Mouse (Mus musculus): ENCODE measurements around the gene Prrg2.

DNA sequence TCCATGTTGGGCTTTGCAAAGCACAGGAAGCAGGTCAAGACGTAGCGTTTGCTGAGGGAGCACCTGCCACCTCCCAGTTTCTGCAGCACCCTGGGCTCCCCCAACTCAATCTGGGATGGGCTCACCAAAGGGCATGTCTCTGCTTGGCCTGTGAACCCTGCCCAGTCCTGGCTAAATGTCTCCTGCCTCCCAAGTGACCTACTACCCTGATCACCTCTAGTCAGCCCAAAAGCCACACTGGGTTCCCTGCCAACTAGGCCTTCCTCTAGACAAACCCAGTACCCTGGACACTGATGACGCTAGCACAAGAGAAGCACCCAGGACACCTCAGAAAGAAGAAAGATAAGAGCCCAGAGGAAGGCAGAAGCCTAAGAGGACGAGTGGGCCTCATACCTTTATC, 49.7 kb downstream of the Prrg2 start:
- TF ChIP-seq HCFC1 (IDR thresholded peaks at IDR 0.05; ENCODE audit: borderline replicate concordance, insufficient read depth, low read length) (no peak), ZNF384 (IDR thresholded peaks at IDR 0.05; ENCODE audit: low read depth, low read length) (no peak)
